Mouse (Mus musculus) adrenal gland, adult 2 months (tissue): ENCODE data around the gene Farsa. TPM values are rescaled to one million over a fixed set of nuclear protein-coding genes. Genes with fewer than 3 reads are reported as not detected.
A peak's percentile ranks its signal among the peaks of the same experiment; 100 is the strongest.
"Not testable (repeated sequence)": the region's sequence is repeated elsewhere in the genome, so short reads cannot be mapped to it uniquely, and the experiment has no call there.

Experiments used
- DNase-seq: peaks from one replicate; pipeline ENCODE4 v3.0.0; 2021
- long read RNA-seq: library from polyadenylated mRNA; stranded (forward); transcript quantifications from one replicate; pipeline ENCODE4 v2.0.0, GENCODE M21; 2021
- polyA plus RNA-seq: library from polyadenylated mRNA; depleted of rRNA; stranded (reverse); fragments of >200 nt; gene quantifications from 2 replicates; pipeline ENCODE4 v1.2.3, GENCODE M21; 2012; rRNA removed
- total RNA-seq, 2 experiments: library from RNA; stranded (reverse); gene quantifications; 2 replicates each; pipeline ENCODE4 v1.2.3; 2021

Gene Farsa
- total RNA-seq, result 10 to 100 TPM; 61.6 to 69.3 TPM
- polyA plus RNA-seq, result 45.3 and 51.4 TPM in 2 replicates
- long read RNA-seq, transcript Farsa-201 (13 exons, 1,826 nt), result major isoform, 47 of 64 reads
- long read RNA-seq, partial matches to known transcripts, result 5 of 64 reads
- long read RNA-seq, other reads (novel, unspliced or antisense), result 8 of 64 reads

- peak; percentile 94 for DNase-seq
Measured at GRCm38 (mm10) chr8:84856864-84857441, at the start of gene Farsa. Gene Farsa, plus strand, starts transcription at chr8:84856989.

GRCm38 (mm10) chr8:84809109-84809940 lies 47.5 kb upstream of the Farsa start:
- no peak for DNase-seq

GRCm38 (mm10) chr8:84809941-84810280 lies 46.9 kb upstream of the Farsa start:
- no peak for DNase-seq

- peak; percentile 94 for DNase-seq
Measured at GRCm38 (mm10) chr8:84810896-84811295, 45.9 kb upstream of the Farsa start.

GRCm38 (mm10) chr8:84811303-84811702 lies 45.5 kb upstream of the Farsa start:
- DNase-seq, result no peak

- DNase-seq, result peak; percentile 80
Measured at GRCm38 (mm10) chr8:84813059-84813458, 43.7 kb upstream of the Farsa start.

- DNase-seq, result no peak
Measured at GRCm38 (mm10) chr8:84813830-84814229, 43.0 kb upstream of the Farsa start.

- DNase-seq, result no peak
Measured at GRCm38 (mm10) chr8:84814240-84814554, 42.6 kb upstream of the Farsa start.

- no peak for DNase-seq
Measured at GRCm38 (mm10) chr8:84814555-84815441, 42.0 kb upstream of the Farsa start.

GRCm38 (mm10) chr8:84815547-84815946 lies 41.2 kb upstream of the Farsa start:
- DNase-seq, result peak; percentile 95

- DNase-seq, result no peak
Measured at GRCm38 (mm10) chr8:84816117-84816516, 40.7 kb upstream of the Farsa start.

GRCm38 (mm10) chr8:84822723-84823122 lies 34.1 kb upstream of the Farsa start, which contains the start of gene Dand5:
Gene Dand5, minus strand, starts transcription at chr8:84822823.
- DNase-seq, result no peak

- DNase-seq, result peak; percentile 61
Measured at GRCm38 (mm10) chr8:84823653-84824052, 33.1 kb upstream of the Farsa start.

- no peak for DNase-seq
Measured at GRCm38 (mm10) chr8:84825636-84826035, 31.2 kb upstream of the Farsa start.

- DNase-seq, result not testable (repeated sequence)
Measured at GRCm38 (mm10) chr8:84826518-84826917, 30.3 kb upstream of the Farsa start.

GRCm38 (mm10) chr8:84831490-84831889 lies 25.3 kb upstream of the Farsa start, which contains the start of gene Gadd45gip1:
Gene Gadd45gip1, plus strand, starts transcription at chr8:84831522.
- DNase-seq, result peak; percentile 72

- DNase-seq, result peak; percentile 91
Measured at GRCm38 (mm10) chr8:84832034-84832717, 24.6 kb upstream of the Farsa start.

- no peak for DNase-seq
Measured at GRCm38 (mm10) chr8:84832759-84833742, 23.7 kb upstream of the Farsa start.

- DNase-seq, result no peak
Measured at GRCm38 (mm10) chr8:84834002-84834865, 22.6 kb upstream of the Farsa start.
